Mouse (Mus musculus) midbrain, postnatal 0 days (tissue): ENCODE measurements around the gene Cpeb2. TPM values are rescaled to one million over a fixed set of nuclear protein-coding genes. Genes with fewer than 3 reads are reported as not detected.
A peak's percentile ranks its signal among the peaks of the same experiment; 100 is the strongest.

Experiments
- ATAC-seq: fragments of 200-750 bp; cut with Nextera tagmentation; 2 replicates; pipeline ENCODE4 v1.8.0; 2017; ENCODE audit warnings: moderate number of reproducible peaks, mild to moderate bottlenecking, moderate TSS enrichment, moderate library complexity; ENCODE audit not compliant: low FRiP score
- DNase-seq: peaks from one replicate; pipeline ENCODE4 v3.0.0-alpha.2; 2015; ENCODE audit warnings: low spot score
- H3K27ac ChIP-seq: fragments of 300-500 bp; sonication (generic); 2 replicates; pipeline ENCODE4 v1.5.1; 2014; ENCODE audit warnings: low read depth, mild to moderate bottlenecking, low read length, mixed read lengths
- H3K27me3 ChIP-seq: fragments of 300-500 bp; sonication (generic); 2 replicates; pipeline ENCODE4 v1.6.1; 2014; ENCODE audit warnings: low read length, control low read depth, mixed read lengths; ENCODE audit not compliant: insufficient read depth
- H3K36me3 ChIP-seq: fragments of 300-500 bp; sonication (generic); 2 replicates; pipeline ENCODE4 v1.6.1; 2014; ENCODE audit warnings: low read length, control low read depth, mixed read lengths; ENCODE audit not compliant: insufficient read depth
- H3K4me1 ChIP-seq: fragments of 300-500 bp; sonication (generic); 2 replicates; pipeline ENCODE4 v1.6.1; 2014; ENCODE audit warnings: mild to moderate bottlenecking, control low read depth, antibody characterized with exemption, low read length, mixed read lengths; ENCODE audit not compliant: insufficient read depth
- H3K4me2 ChIP-seq: fragments of 300-500 bp; sonication (generic); 2 replicates; pipeline ENCODE4 v1.6.1; 2014; ENCODE audit warnings: low read depth, mild to moderate bottlenecking, low read length, mixed read lengths; ENCODE audit not compliant: poor library complexity, severe bottlenecking
- H3K4me3 ChIP-seq: fragments of 300-500 bp; sonication (generic); 2 replicates; pipeline ENCODE4 v1.5.1; 2014; ENCODE audit warnings: low read depth, mild to moderate bottlenecking, low read length, moderate library complexity
- H3K9ac ChIP-seq: fragments of 300-500 bp; sonication (generic); replicated peaks from 2 replicates; pipeline ENCODE4 v1.6.1; 2014; ENCODE audit warnings: mild to moderate bottlenecking, low read length, moderate library complexity, mixed read lengths; ENCODE audit not compliant: poor library complexity, severe bottlenecking
- H3K9me3 ChIP-seq: fragments of 300-500 bp; sonication (generic); 2 replicates; pipeline ENCODE4 v1.6.1; 2016; ENCODE audit warnings: low read length, control low read depth
- CTCF ChIP-seq: IDR thresholded peaks from 2 replicates; pipeline ENCODE4 v1.5.1; 2016; ENCODE audit warnings: antibody characterized with exemption, mild to moderate bottlenecking
- WGBS: fragments of 180-500 bp; shearing (Covaris S2); extraction: QIAGEN DNeasy Blood & Tissue Kit; methylation state at CpG from one replicate; pipeline ENCODE4 v1.1.7; 2014; 5-methylcytosine and 5-hydroxymethylcytosine counted together
- polyA plus RNA-seq: library from polyadenylated mRNA; unstranded; fragments of >200 nt; fragmentation: Nextera tagmentation; extraction: Ambion mirVana; gene quantifications from 2 replicates; pipeline ENCODE4 v1.2.1, GENCODE M21; 2015
- total RNA-seq: library from RNA; depleted of rRNA; stranded (reverse); fragments of >200 nt; gene quantifications from 2 replicates; pipeline ENCODE4 v1.2.3, GENCODE M21; 2014

The Cpeb2 gene
- total and polyA plus RNA-seq, 2 experiments from 2014 or later: 15.3 to 29.5 TPM

DNA sequence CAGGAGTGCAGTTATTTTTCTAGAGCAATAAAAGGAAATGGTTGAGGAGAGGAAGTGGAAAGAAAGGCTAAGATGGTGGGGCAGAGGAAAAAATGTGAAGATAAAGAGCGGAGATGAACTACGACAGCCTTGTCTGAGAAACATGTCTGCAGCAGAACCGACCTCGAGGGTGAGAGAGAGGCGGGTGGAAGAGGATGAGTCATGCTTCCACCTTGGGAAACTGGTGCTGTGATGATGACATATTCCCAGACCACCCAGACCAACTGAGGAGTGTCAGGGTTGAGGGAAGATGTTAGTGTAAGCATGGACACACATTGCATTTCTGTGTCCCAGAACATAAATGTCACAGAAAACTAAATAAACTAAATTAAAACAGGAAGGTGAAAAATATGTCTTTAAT lies 5.4 kb upstream of the Cpeb2 start:
- no peak overlapping the region for H3K27ac ChIP-seq
- H3K27me3 ChIP-seq: no peaks in the 10 kb centered on the region
- WGBS: 81% methylated on average over 5 of the region's 5 CpGs
- no peak overlapping the region for H3K4me3 ChIP-seq
- TF ChIP-seq CTCF: no peak
- no peak for ATAC-seq
- H3K36me3 ChIP-seq: no peaks in the 10 kb centered on the region
- H3K9me3 ChIP-seq: no peaks in the 10 kb centered on the region
- no peak overlapping the region for H3K4me2 ChIP-seq
- no peaks in the 10 kb centered on the region for H3K4me1 ChIP-seq
- H3K9ac ChIP-seq: no peak overlapping the region
- DNase-seq: no peak

DNA sequence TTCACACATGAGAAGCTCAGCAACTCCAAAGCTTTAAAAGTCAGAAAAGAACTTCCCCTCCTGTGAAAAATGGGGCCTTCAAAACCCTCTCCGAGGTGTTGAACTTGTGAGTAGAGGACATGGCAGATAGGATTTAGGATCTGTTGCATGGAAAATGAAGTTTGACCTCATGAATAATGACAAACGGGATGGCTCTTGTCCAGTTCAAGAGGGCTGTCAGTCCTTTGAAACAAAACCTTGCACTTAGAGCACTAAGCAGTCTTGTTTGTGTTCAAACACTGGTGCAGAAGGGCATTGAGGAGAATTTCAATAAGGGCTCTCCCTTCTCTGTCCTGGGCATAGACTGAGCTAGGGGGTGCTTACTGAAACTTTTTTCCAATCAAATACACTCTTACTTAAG lies 1.9 kb upstream of the Cpeb2 start:
- Histone ChIP-seq H3K27ac (no peak overlapping the region), H3K9ac (no peak overlapping the region), H3K4me1 (no peaks in the 10 kb centered on the region), H3K27me3 (no peaks in the 10 kb centered on the region), H3K36me3 (no peaks in the 10 kb centered on the region), H3K4me2 (no peak overlapping the region), H3K9me3 (no peaks in the 10 kb centered on the region), H3K4me3 (no peak overlapping the region)
- ATAC-seq (no peak), DNase-seq (no peak)
- 39% methylated on average over 2 of the region's 2 CpGs for WGBS
- no peak for TF ChIP-seq CTCF

DNA sequence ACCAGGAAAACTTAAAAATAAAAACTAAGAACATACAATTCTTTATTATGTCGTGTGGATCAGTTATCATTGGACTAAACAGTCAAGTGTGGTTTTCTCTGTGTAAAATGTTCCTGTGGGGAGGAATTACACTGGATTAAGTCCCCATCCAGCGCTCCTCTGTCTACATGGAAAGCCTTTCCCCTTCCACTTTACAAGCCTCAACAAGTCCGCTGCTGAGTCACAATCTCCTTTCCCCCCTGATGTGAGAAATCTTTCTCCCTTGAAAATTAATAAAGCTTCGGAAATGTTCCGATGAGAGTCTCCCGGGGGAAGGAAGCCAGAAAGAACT lies 856 bp upstream of the Cpeb2 start:
- under 1% methylated on average over 6 of the region's 6 CpGs for WGBS
- peak overlapping the region; percentile 100 for H3K27ac ChIP-seq

DNA sequence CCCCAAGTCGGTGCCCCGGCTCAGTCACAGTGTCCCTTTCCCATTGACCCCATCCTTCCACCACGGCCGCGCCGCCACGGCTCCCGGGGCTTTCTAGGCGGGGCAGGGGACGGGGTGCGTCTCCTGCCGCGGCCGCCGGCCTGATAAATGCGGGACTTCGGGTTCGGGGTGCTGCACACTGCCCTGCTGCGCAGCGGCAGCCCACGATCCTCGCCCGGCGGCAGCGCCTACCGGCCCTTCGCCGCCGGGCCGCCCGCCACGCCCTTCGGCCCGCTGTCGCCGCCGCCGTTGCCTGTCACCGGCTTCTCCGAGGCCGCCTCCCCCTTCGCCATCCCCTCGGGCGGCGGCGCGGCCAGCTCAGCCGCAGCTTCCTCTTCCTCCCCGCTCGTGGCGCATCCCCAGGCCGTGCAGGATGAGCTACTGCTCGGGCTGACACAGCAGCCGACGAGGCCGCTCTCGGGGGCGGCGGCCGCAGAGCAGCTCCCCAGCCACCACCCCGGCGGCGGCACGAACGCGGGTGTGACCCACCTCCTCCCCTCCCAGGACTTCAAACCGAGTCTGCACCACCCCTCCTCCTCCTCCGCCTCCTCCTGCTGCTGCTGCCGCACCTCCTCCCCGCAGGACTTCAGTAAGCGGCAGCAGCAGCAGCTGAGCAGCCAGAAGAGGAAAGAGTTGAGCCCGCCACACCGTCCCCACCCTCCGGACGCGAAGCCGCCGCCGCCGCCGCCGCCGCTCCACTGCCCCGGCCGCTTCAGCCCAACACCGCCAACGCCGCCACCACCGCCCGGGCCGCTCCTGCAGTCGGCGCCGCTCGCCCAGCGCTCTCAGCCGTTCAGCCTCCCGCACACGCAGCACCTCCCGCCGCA lies 579 bp downstream of the Cpeb2 start:
- Histone ChIP-seq H3K27ac (peak overlapping the region; percentile 100), H3K4me1 (no peaks in the 10 kb centered on the region), H3K4me3 (peak overlapping the region; percentile 99), H3K9ac (peak overlapping the region; percentile 98), H3K27me3 (no peaks in the 10 kb centered on the region), H3K9me3 (no peaks in the 10 kb centered on the region), H3K4me2 (peak overlapping the region; percentile 81), H3K36me3 (no peaks in the 10 kb centered on the region)
- no peak for TF ChIP-seq CTCF
- 1% methylated on average over 63 of the region's 101 CpGs for WGBS
- ATAC-seq (peak; percentile 72), DNase-seq (peak; percentile 81)

More for the DNA sequence above, 856 bp upstream of the Cpeb2 start:
- Histone ChIP-seq H3K36me3 (no peaks in the 10 kb centered on the region), H3K4me1 (no peaks in the 10 kb centered on the region), H3K9ac (peak overlapping the region; percentile 98), H3K9me3 (no peaks in the 10 kb centered on the region), H3K4me3 (peak overlapping the region; percentile 99), H3K4me2 (peak overlapping the region; percentile 81), H3K27me3 (no peaks in the 10 kb centered on the region)
- no peak for TF ChIP-seq CTCF
- no peak for ATAC-seq
- no peak for DNase-seq

DNA sequence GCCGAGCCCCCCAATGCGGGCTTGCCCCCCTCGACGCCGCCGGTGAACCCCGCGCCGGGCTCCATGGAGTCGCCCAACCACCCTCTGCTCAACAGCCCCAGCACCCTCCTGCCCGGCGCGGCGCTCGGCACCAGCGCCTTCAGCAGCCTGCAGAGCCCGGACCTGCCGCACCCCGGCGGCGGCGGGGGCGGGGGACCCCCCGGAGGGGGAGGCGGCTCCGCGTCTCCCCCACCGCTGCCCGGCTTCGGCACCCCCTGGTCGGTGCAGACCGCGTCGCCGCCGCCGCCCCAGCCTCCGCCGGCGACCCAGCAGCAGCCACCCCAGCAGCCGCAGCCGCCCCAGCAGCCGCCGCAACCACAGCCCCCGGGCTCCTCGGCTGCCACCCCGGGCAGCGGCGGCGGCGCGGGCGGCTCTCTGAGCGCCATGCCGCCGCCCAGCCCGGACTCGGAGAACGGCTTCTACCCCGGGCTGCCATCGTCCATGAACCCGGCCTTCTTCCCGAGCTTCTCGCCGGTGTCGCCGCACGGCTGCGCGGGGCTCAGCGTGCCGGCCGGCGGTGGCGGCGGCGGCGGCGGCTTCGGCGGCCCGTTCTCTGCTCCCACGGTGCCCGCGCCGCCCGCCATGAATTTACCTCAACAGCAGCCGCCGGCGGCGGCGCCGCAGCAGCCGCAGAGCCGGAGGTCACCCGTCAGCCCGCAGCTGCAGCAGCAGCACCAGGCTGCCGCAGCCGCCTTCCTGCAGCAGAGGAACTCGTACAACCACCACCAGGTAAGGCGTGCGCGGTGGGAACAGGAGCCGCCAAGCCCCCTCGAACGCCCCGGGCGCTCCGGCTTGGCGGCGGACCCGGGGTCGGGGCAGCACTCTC lies 1.6 kb downstream of the Cpeb2 start:
- ATAC-seq: peak; percentile 45
- Histone ChIP-seq H3K9me3 (no peaks in the 10 kb centered on the region), H3K4me3 (peak overlapping the region; percentile 99), H3K4me2 (peak overlapping the region; percentile 81), H3K9ac (peak overlapping the region; percentile 98), H3K36me3 (no peaks in the 10 kb centered on the region), H3K4me1 (no peaks in the 10 kb centered on the region), H3K27ac (peak overlapping the region; percentile 100), H3K27me3 (no peaks in the 10 kb centered on the region)
- WGBS: under 1% methylated on average over 38 of the region's 113 CpGs
- peak; percentile 36 for DNase-seq
- no peak for TF ChIP-seq CTCF
